Mouse (Mus musculus): ENCODE measurements around the gene Itsn2. TPM values are rescaled to one million over a fixed set of nuclear protein-coding genes. Genes with fewer than 3 reads are reported as not detected.

Gene Itsn2
- polyA plus RNA-seq, 1 experiment from 2014 or later: 19.7 TPM

DNA sequence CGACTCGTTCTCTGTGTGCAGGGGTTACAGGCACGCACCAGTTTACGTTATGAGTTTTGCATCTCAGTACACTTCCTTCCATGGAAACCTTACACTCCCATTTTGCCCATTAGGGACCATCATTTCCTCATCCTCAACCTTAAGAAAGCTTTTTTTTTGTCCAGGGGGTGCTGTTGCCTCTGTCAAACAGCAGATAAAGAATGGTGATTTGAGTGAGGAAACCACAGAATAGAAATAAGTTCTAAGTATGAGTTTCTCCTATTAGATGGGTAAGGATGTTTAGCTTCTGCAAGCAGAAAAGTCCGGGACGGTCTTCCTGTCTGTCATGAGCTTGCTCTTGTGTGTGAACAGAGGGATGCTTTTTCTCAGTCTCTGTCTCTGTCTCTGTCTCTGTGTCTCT is 413 bp upstream of the Itsn2 start:
- ATAC-seq (ENCODE audit: insufficient read depth, low FRiP score, low TSS enrichment) (no peak), DNase-seq (ENCODE audit: low spot score) (no peak)
- peak overlapping the region; percentile 81 for H3K4me2 ChIP-seq (ENCODE audit: low read depth)
- no peaks in the 10 kb centered on the region for H3K9me3 ChIP-seq (ENCODE audit: control insufficient read depth, low read length)
- H3K4me3 ChIP-seq (ENCODE audit: low read depth, low read length): no peak overlapping the region
- no peaks in the 10 kb centered on the region for H3K4me1 ChIP-seq (ENCODE audit: control insufficient read depth, insufficient read depth, low read length)
- 73% methylated on average over 6 of the region's 6 CpGs for WGBS
- H3K36me3 ChIP-seq (ENCODE audit: control insufficient read depth, insufficient read depth, low read length): no peaks in the 10 kb centered on the region
- no peaks in the 10 kb centered on the region for H3K27me3 ChIP-seq (ENCODE audit: control insufficient read depth, insufficient read depth, low read length)
- no peak overlapping the region for H3K27ac ChIP-seq (ENCODE audit: low read depth, low read length)
- no peak overlapping the region for H3K9ac ChIP-seq (ENCODE audit: low read length)

- H3K36me3 ChIP-seq (ENCODE audit: control insufficient read depth, insufficient read depth, low read length): no peaks in the 10 kb centered on the region
- ATAC-seq (ENCODE audit: insufficient read depth, low FRiP score, low TSS enrichment) (peak; percentile 79), DNase-seq (ENCODE audit: low spot score) (peak; percentile 50)
- peak overlapping the region; percentile 85 for H3K9ac ChIP-seq (ENCODE audit: low read length)
- H3K4me3 ChIP-seq (ENCODE audit: low read depth, low read length): peak overlapping the region; percentile 86
- H3K27ac ChIP-seq (ENCODE audit: low read depth, low read length): no peak overlapping the region
- H3K4me2 ChIP-seq (ENCODE audit: low read depth): peak overlapping the region; percentile 81
- H3K27me3 ChIP-seq (ENCODE audit: control insufficient read depth, insufficient read depth, low read length): no peaks in the 10 kb centered on the region
- under 1% methylated on average over 59 of the region's 80 CpGs for WGBS
- no peaks in the 10 kb centered on the region for H3K9me3 ChIP-seq (ENCODE audit: control insufficient read depth, low read length)
- H3K4me1 ChIP-seq (ENCODE audit: control insufficient read depth, insufficient read depth, low read length): no peaks in the 10 kb centered on the region
These were observed 910 bp downstream of the Itsn2 start for GRCm38 (mm10) chr12:4593166-4593929.

DNA sequence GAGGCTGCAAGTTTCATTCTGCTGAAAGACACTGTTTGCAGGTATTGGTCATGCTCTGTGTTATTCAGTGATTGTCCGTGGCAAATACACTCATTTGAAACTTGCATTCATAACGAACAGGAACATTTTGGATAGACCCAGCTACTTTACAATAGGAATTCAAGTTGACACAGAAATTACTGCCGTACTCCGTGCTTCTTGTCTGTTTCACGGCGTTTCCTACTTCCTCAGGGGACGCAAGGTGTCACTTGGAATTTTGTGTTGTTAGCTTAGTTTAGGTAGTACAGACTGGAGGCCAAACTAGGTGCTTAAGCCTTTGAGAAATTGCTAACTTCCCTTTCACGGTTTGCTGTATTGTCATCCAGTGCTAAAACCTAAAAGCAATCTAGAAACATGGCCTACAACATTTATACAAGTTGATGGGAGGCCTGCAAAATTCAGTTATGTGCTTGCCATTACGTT is 1.5 kb downstream of the Itsn2 start:
- Histone ChIP-seq H3K4me1 (ENCODE audit: control insufficient read depth, insufficient read depth, low read length) (no peaks in the 10 kb centered on the region), H3K4me2 (ENCODE audit: low read depth) (peak overlapping the region; percentile 81), H3K27ac (ENCODE audit: low read depth, low read length) (no peak overlapping the region), H3K9me3 (ENCODE audit: control insufficient read depth, low read length) (no peaks in the 10 kb centered on the region), H3K9ac (ENCODE audit: low read length) (no peak overlapping the region), H3K4me3 (ENCODE audit: low read depth, low read length) (peak overlapping the region; percentile 86), H3K27me3 (ENCODE audit: control insufficient read depth, insufficient read depth, low read length) (no peaks in the 10 kb centered on the region), H3K36me3 (ENCODE audit: control insufficient read depth, insufficient read depth, low read length) (no peaks in the 10 kb centered on the region)
- ATAC-seq (ENCODE audit: insufficient read depth, low FRiP score, low TSS enrichment) (no peak), DNase-seq (ENCODE audit: low spot score) (no peak)
- WGBS: 64% methylated on average over 9 of the region's 9 CpGs

DNA sequence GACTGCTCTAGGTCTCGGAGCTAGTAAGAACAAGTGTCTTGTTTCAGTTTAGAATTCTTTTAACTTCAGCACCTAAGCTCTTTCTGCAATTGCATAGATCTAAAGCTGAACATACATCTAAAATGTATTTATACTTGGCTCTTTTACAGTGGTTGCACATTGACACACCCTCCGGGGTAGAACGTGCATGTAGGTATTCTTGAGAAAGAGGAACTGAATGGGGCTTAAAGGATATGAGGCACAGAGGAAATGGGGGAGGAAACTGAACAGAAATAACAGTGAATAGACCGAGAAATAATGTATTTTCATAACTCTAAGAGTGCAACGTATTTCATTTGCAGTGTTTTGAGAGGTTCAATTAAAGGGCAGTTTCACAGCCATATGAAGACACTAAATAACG is 2.6 kb downstream of the Itsn2 start:
- DNase-seq (ENCODE audit: low spot score) (no peak), ATAC-seq (ENCODE audit: insufficient read depth, low FRiP score, low TSS enrichment) (no peak)
- H3K27ac ChIP-seq (ENCODE audit: low read depth, low read length): no peak overlapping the region
- H3K4me2 ChIP-seq (ENCODE audit: low read depth): no peak overlapping the region
- no peaks in the 10 kb centered on the region for H3K4me1 ChIP-seq (ENCODE audit: control insufficient read depth, insufficient read depth, low read length)
- no peak overlapping the region for H3K4me3 ChIP-seq (ENCODE audit: low read depth, low read length)
- 83% methylated on average over 6 of the region's 6 CpGs for WGBS
- H3K36me3 ChIP-seq (ENCODE audit: control insufficient read depth, insufficient read depth, low read length): no peaks in the 10 kb centered on the region
- H3K9ac ChIP-seq (ENCODE audit: low read length): no peak overlapping the region
- no peaks in the 10 kb centered on the region for H3K27me3 ChIP-seq (ENCODE audit: control insufficient read depth, insufficient read depth, low read length)
- H3K9me3 ChIP-seq (ENCODE audit: control insufficient read depth, low read length): no peaks in the 10 kb centered on the region

DNA sequence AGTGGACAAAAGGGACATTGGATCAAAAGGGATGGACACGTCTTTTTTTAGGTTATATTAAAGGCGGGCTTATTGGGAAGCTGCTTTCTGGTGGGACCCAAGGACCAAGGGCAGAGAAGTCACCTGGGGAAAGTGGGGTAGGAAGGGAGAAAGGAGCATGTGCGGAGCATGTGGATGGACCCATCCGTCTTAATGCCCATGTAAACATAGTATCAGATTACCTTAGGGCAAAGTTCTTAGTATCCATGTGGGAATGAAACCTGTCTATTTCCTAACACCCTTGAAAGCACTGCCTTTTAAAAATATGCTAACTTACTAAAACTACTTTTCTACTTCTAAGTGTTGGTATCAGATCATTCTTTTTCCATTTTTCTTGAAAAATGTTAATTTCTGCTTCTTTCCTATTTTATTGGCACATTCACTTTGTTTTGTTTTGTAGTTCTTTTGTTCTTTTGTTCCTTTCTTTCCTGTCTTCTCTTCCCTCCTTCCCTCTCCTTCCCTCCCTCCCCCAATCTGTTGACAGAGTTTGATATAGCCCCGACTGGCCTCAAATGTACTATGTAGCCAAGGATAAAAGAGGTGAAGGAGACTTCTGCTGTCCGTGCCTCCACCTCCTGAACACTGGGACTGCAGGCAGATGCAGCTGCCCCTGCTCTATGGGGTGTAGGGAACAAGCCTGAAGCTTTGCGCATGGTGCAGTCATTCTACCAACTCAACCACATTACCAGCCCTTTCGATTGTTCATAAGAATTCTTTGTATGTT is 6.4 kb downstream of the Itsn2 start:
- no peak for DNase-seq (ENCODE audit: low spot score)
- WGBS: 60% methylated on average over 8 of the region's 8 CpGs
- Histone ChIP-seq H3K36me3 (ENCODE audit: control insufficient read depth, insufficient read depth, low read length) (no peaks in the 10 kb centered on the region), H3K4me3 (ENCODE audit: low read depth, low read length) (no peak overlapping the region), H3K27me3 (ENCODE audit: control insufficient read depth, insufficient read depth, low read length) (no peaks in the 10 kb centered on the region), H3K9ac (ENCODE audit: low read length) (no peak overlapping the region), H3K9me3 (ENCODE audit: control insufficient read depth, low read length) (no peaks in the 10 kb centered on the region), H3K27ac (ENCODE audit: low read depth, low read length) (no peak overlapping the region), H3K4me1 (ENCODE audit: control insufficient read depth, insufficient read depth, low read length) (no peaks in the 10 kb centered on the region), H3K4me2 (ENCODE audit: low read depth) (no peak overlapping the region)
- ATAC-seq (ENCODE audit: insufficient read depth, low FRiP score, low TSS enrichment): no peak

GRCm38 (mm10) chr12:4599713-4600112 is 7.3 kb downstream of the Itsn2 start:
- WGBS: 84% methylated on average over 4 of the region's 4 CpGs
- Histone ChIP-seq H3K27me3 (ENCODE audit: control insufficient read depth, insufficient read depth, low read length) (no peaks in the 10 kb centered on the region), H3K27ac (ENCODE audit: low read depth, low read length) (no peak overlapping the region), H3K9ac (ENCODE audit: low read length) (no peak overlapping the region), H3K4me3 (ENCODE audit: low read depth, low read length) (no peak overlapping the region), H3K4me1 (ENCODE audit: control insufficient read depth, insufficient read depth, low read length) (no peaks in the 10 kb centered on the region), H3K4me2 (ENCODE audit: low read depth) (no peak overlapping the region), H3K36me3 (ENCODE audit: control insufficient read depth, insufficient read depth, low read length) (no peaks in the 10 kb centered on the region), H3K9me3 (ENCODE audit: control insufficient read depth, low read length) (no peaks in the 10 kb centered on the region)
- ATAC-seq (ENCODE audit: insufficient read depth, low FRiP score, low TSS enrichment) (no peak), DNase-seq (ENCODE audit: low spot score) (no peak)

DNA sequence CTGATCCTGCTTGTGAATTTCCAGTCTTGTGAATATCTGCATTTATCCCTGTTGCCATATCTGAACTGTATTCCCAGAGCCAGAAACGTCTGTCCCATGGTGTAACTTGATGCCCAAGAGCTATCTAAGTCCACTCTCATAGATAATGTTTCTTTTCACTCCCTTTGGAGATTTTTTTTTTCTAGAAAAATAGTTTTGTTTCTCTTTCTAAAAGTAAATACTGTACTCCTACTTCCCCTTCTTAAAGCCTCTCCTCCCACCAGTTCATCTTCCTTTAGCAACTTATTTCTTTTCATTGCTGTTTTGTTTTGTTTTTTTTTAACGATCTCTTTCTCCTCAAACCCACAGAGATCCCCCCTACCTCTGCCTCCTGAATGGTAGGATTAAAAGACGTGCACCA is 14.2 kb downstream of the Itsn2 start:
- Histone ChIP-seq H3K27ac (ENCODE audit: low read depth, low read length) (no peak overlapping the region), H3K4me2 (ENCODE audit: low read depth) (no peak overlapping the region), H3K9ac (ENCODE audit: low read length) (no peak overlapping the region), H3K9me3 (ENCODE audit: control insufficient read depth, low read length) (no peaks in the 10 kb centered on the region), H3K27me3 (ENCODE audit: control insufficient read depth, insufficient read depth, low read length) (no peaks in the 10 kb centered on the region), H3K36me3 (ENCODE audit: control insufficient read depth, insufficient read depth, low read length) (no peaks in the 10 kb centered on the region), H3K4me1 (ENCODE audit: control insufficient read depth, insufficient read depth, low read length) (no peaks in the 10 kb centered on the region), H3K4me3 (ENCODE audit: low read depth, low read length) (no peak overlapping the region)
- DNase-seq (ENCODE audit: low spot score): no peak
- WGBS: 54% methylated on average over 3 of the region's 3 CpGs
- no peak for ATAC-seq (ENCODE audit: insufficient read depth, low FRiP score, low TSS enrichment)

- no peaks in the 10 kb centered on the region for H3K27me3 ChIP-seq (ENCODE audit: control insufficient read depth, insufficient read depth, low read length)
- no peak overlapping the region for H3K4me2 ChIP-seq (ENCODE audit: low read depth)
- no peak overlapping the region for H3K9ac ChIP-seq (ENCODE audit: low read length)
- DNase-seq (ENCODE audit: low spot score): no peak
- 80% methylated on average over 2 of the region's 2 CpGs for WGBS
- H3K4me1 ChIP-seq (ENCODE audit: control insufficient read depth, insufficient read depth, low read length): no peaks in the 10 kb centered on the region
- no peaks in the 10 kb centered on the region for H3K36me3 ChIP-seq (ENCODE audit: control insufficient read depth, insufficient read depth, low read length)
- ATAC-seq (ENCODE audit: insufficient read depth, low FRiP score, low TSS enrichment): no peak
- no peak overlapping the region for H3K4me3 ChIP-seq (ENCODE audit: low read depth, low read length)
- H3K9me3 ChIP-seq (ENCODE audit: control insufficient read depth, low read length): no peaks in the 10 kb centered on the region
- H3K27ac ChIP-seq (ENCODE audit: low read depth, low read length): no peak overlapping the region
These were observed 22.3 kb downstream of the Itsn2 start for GRCm38 (mm10) chr12:4614722-4615121.

GRCm38 (mm10) chr12:4624201-4624600 is 31.8 kb downstream of the Itsn2 start:
- ATAC-seq (ENCODE audit: insufficient read depth, low FRiP score, low TSS enrichment): no peak

More at GRCm38 (mm10) chr12:4624201-4624600, 31.8 kb downstream of the Itsn2 start:
- Histone ChIP-seq H3K4me3 (ENCODE audit: low read depth, low read length) (no peak overlapping the region), H3K27ac (ENCODE audit: low read depth, low read length) (no peak overlapping the region), H3K27me3 (ENCODE audit: control insufficient read depth, insufficient read depth, low read length) (no peaks in the 10 kb centered on the region), H3K4me1 (ENCODE audit: control insufficient read depth, insufficient read depth, low read length) (no peaks in the 10 kb centered on the region), H3K9me3 (ENCODE audit: control insufficient read depth, low read length) (no peaks in the 10 kb centered on the region), H3K4me2 (ENCODE audit: low read depth) (no peak overlapping the region), H3K9ac (ENCODE audit: low read length) (no peak overlapping the region), H3K36me3 (ENCODE audit: control insufficient read depth, insufficient read depth, low read length) (no peaks in the 10 kb centered on the region)
- 93% methylated on average over 1 of the region's 1 CpGs for WGBS
- no peak for DNase-seq (ENCODE audit: low spot score)

Data from neural tube, embryonic 11.5 days (tissue).